Comparison of ENCODE assay signal across 26 mouse cellular contexts in genomic region chr12:95355151-95355550, GRCm38 (mm10).
DNase-seq lines count a peak whose midpoint lies in the region; ATAC-seq and TF ChIP-seq lines count a peak whose summit lies in the region.
"Had no signal": no experiment of that assay in that cellular context is flagged by ENCODE, and none has a peak within 500 bp of the region (broad histone marks: within the 10 kb centered on the region; RNA-seq: fewer than 3 reads in every experiment).

No protein-coding gene starts in this region.

- no peak for TF ChIP-seq CTCF in thymus, adult 2 months (IDR thresholded peaks at IDR 0.05; ENCODE audit: borderline replicate concordance, control insufficient read depth, extremely low read depth, insufficient read depth, low read length, poor library complexity)
- no peak for TF ChIP-seq CTCF in liver, postnatal 0 days (IDR thresholded peaks at IDR 0.05; ENCODE audit: low read depth)

- ATAC-seq in forebrain, embryonic 11.5 days (replicated peaks; ENCODE audit: low FRiP score): peak; percentile 58; the same call in 1 of the 2 replicates
- ATAC-seq in forebrain, embryonic 14.5 days: no peak
- ATAC-seq in midbrain, embryonic 14.5 days (ENCODE audit: low FRiP score, low TSS enrichment): no peak
- no peak for ATAC-seq in midbrain, embryonic 13.5 days
- ATAC-seq in embryonic facial prominence, embryonic 14.5 days (ENCODE audit: low read depth): no peak
- ATAC-seq in liver, postnatal 0 days: no peak
- ATAC-seq: CD4-positive, CD25-positive, alpha-beta regulatory T cell, adult 4 months had no signal

- H3K9ac ChIP-seq in forebrain, embryonic 11.5 days (ENCODE audit: low read length): no peak overlapping the region
- no peak overlapping the region for H3K9ac ChIP-seq in forebrain, embryonic 14.5 days (ENCODE audit: low read length)
- no peak overlapping the region for H3K9ac ChIP-seq in midbrain, embryonic 14.5 days (replicated peaks; ENCODE audit: low read length)
- no peak overlapping the region for H3K9ac ChIP-seq in midbrain, embryonic 13.5 days (replicated peaks)
- no peak overlapping the region for H3K9ac ChIP-seq in embryonic facial prominence, embryonic 14.5 days (ENCODE audit: low read depth, low read length)
- H3K9ac ChIP-seq in liver, postnatal 0 days (replicated peaks): no peak overlapping the region
- H3K9ac ChIP-seq: forebrain, embryonic 12.5 days; hindbrain, embryonic 15.5 days; kidney, embryonic 15.5 days; limb, embryonic 15.5 days; liver, embryonic 14.5 days; neural tube, embryonic 12.5 days; stomach, embryonic 15.5 days had no signal

- no peak overlapping the region for H3K27ac ChIP-seq in forebrain, embryonic 11.5 days (ENCODE audit: low read depth, low read length)
- no peak overlapping the region for H3K27ac ChIP-seq in forebrain, embryonic 14.5 days (ENCODE audit: low read depth, low read length)
- no peak overlapping the region for H3K27ac ChIP-seq in midbrain, embryonic 14.5 days (replicated peaks; ENCODE audit: low read depth, low read length)
- no peak overlapping the region for H3K27ac ChIP-seq in midbrain, embryonic 13.5 days
- H3K27ac ChIP-seq in embryonic facial prominence, embryonic 14.5 days (replicated peaks; ENCODE audit: low read depth, low read length): no peak overlapping the region
- H3K27ac ChIP-seq in thymus, adult 2 months (ENCODE audit: control insufficient read depth, insufficient read depth, low read length): no peak overlapping the region
- no peak overlapping the region for H3K27ac ChIP-seq in liver, postnatal 0 days (ENCODE audit: low read depth)
- H3K27ac ChIP-seq: forebrain, embryonic 12.5 days; hindbrain, embryonic 15.5 days; kidney, embryonic 15.5 days; limb, embryonic 15.5 days; liver, embryonic 14.5 days; macrophage; neural tube, embryonic 12.5 days; stomach, embryonic 15.5 days had no signal

- H3K9me3 ChIP-seq in forebrain, embryonic 11.5 days (ENCODE audit: control insufficient read depth, low read length): no peaks in the 10 kb centered on the region
- H3K9me3 ChIP-seq in forebrain, embryonic 14.5 days (replicated peaks; ENCODE audit: control insufficient read depth, low read length): no peaks in the 10 kb centered on the region
- H3K9me3 ChIP-seq in midbrain, embryonic 14.5 days (ENCODE audit: control insufficient read depth, low read length): no peaks in the 10 kb centered on the region
- no peaks in the 10 kb centered on the region for H3K9me3 ChIP-seq in midbrain, embryonic 13.5 days
- no peaks in the 10 kb centered on the region for H3K9me3 ChIP-seq in embryonic facial prominence, embryonic 14.5 days (ENCODE audit: control insufficient read depth, low read length)
- H3K9me3 ChIP-seq in liver, postnatal 0 days (ENCODE audit: low read length): no peaks in the 10 kb centered on the region
- H3K9me3 ChIP-seq: forebrain, embryonic 12.5 days; hindbrain, embryonic 15.5 days; kidney, embryonic 15.5 days; limb, embryonic 15.5 days; neural tube, embryonic 12.5 days; stomach, embryonic 15.5 days had no signal

- 14% methylated on average over 6 of the region's 6 CpGs for WGBS in forebrain, embryonic 11.5 days
- WGBS in forebrain, embryonic 14.5 days: 6% methylated on average over 6 of the region's 6 CpGs
- WGBS in midbrain, embryonic 14.5 days: 4% methylated on average over 6 of the region's 6 CpGs
- WGBS in midbrain, embryonic 13.5 days: 4% methylated on average over 6 of the region's 6 CpGs
- WGBS in embryonic facial prominence, embryonic 14.5 days: 15% methylated on average over 6 of the region's 6 CpGs
- 39% methylated on average over 6 of the region's 6 CpGs for WGBS in thymus, adult 2 months
- 50% methylated on average over 6 of the region's 6 CpGs for WGBS in liver, postnatal 0 days (ENCODE audit: insufficient replicate concordance)

- TF ChIP-seq EP300 in liver, postnatal 0 days (IDR thresholded peaks at IDR 0.05; ENCODE audit: low read depth): no peak

- no peak for DNase-seq in forebrain, embryonic 11.5 days (ENCODE audit: low spot score)
- DNase-seq in forebrain, embryonic 14.5 days (ENCODE audit: low spot score): no peak
- peak; percentile 30 for DNase-seq in midbrain, embryonic 14.5 days
- peak; percentile 35 for DNase-seq in embryonic facial prominence, embryonic 14.5 days (ENCODE audit: low spot score)
- DNase-seq in heart, postnatal 36 days: no peak
- DNase-seq in thymus, adult 2 months: no peak
- DNase-seq in liver, postnatal 0 days: no peak
- DNase-seq: adrenal gland, postnatal 25 days; cerebellum, adult 9-11 months; gastrocnemius, postnatal 36 days; heart, postnatal 4 days; kidney, adult 11 months; left cerebral cortex, postnatal 4 days; right cerebral cortex, adult 18-20 months; thymus, adult 18-20 months; thymus, postnatal 4 days had no signal

- H3K4me2 ChIP-seq in forebrain, embryonic 11.5 days (ENCODE audit: low read depth, low read length, severe bottlenecking): no peak overlapping the region
- no peak overlapping the region for H3K4me2 ChIP-seq in forebrain, embryonic 14.5 days (ENCODE audit: low read length)
- H3K4me2 ChIP-seq in midbrain, embryonic 14.5 days (ENCODE audit: low read length): no peak overlapping the region
- no peak overlapping the region for H3K4me2 ChIP-seq in midbrain, embryonic 13.5 days (replicated peaks)
- peak overlapping the region; percentile 0; the same call in 1 of the 2 replicates for H3K4me2 ChIP-seq in embryonic facial prominence, embryonic 14.5 days (ENCODE audit: low read depth, low read length)
- no peak overlapping the region for H3K4me2 ChIP-seq in liver, postnatal 0 days (ENCODE audit: low read depth, low read length)
- H3K4me2 ChIP-seq: forebrain, embryonic 12.5 days; hindbrain, embryonic 15.5 days; kidney, embryonic 15.5 days; limb, embryonic 15.5 days; neural tube, embryonic 12.5 days; stomach, embryonic 15.5 days had no signal

- H3K4me1 ChIP-seq in forebrain, embryonic 11.5 days (replicated peaks; ENCODE audit: control insufficient read depth, insufficient read depth, low read length): no peaks in the 10 kb centered on the region
- peaks cover 4% of the 10 kb centered on the region; the same call in 1 of the 2 replicates for H3K4me1 ChIP-seq in forebrain, embryonic 14.5 days (ENCODE audit: control insufficient read depth, insufficient read depth, low read length)
- H3K4me1 ChIP-seq in midbrain, embryonic 14.5 days (ENCODE audit: control insufficient read depth, insufficient read depth, low read length): peaks cover 6% of the 10 kb centered on the region; the same call in 1 of the 2 replicates
- H3K4me1 ChIP-seq in midbrain, embryonic 13.5 days (replicated peaks): peaks cover 6% of the 10 kb centered on the region; the same call in 1 of the 2 replicates
- H3K4me1 ChIP-seq in embryonic facial prominence, embryonic 14.5 days (ENCODE audit: control insufficient read depth, insufficient read depth, low read length): peaks cover 3% of the 10 kb centered on the region; the same call in 1 of the 2 replicates
- no peaks in the 10 kb centered on the region for H3K4me1 ChIP-seq in thymus, adult 2 months (replicated peaks; ENCODE audit: control insufficient read depth, insufficient read depth, low read length)
- no peaks in the 10 kb centered on the region for H3K4me1 ChIP-seq in liver, postnatal 0 days (ENCODE audit: insufficient read depth)
- H3K4me1 ChIP-seq: hindbrain, embryonic 15.5 days; kidney, embryonic 15.5 days; limb, embryonic 15.5 days; neural tube, embryonic 12.5 days; stomach, embryonic 15.5 days had no signal

- H3K27me3 ChIP-seq in forebrain, embryonic 11.5 days (ENCODE audit: control insufficient read depth, insufficient read depth, low read length): peaks cover 7% of the 10 kb centered on the region
- H3K27me3 ChIP-seq in forebrain, embryonic 14.5 days (replicated peaks; ENCODE audit: control insufficient read depth, insufficient read depth, low read length): no peaks in the 10 kb centered on the region
- peaks cover 4% of the 10 kb centered on the region; the same call in 1 of the 2 replicates for H3K27me3 ChIP-seq in midbrain, embryonic 14.5 days (ENCODE audit: control insufficient read depth, insufficient read depth, low read length)
- H3K27me3 ChIP-seq in midbrain, embryonic 13.5 days: peaks cover 18% of the 10 kb centered on the region
- H3K27me3 ChIP-seq in embryonic facial prominence, embryonic 14.5 days (replicated peaks; ENCODE audit: control insufficient read depth, insufficient read depth, low read length): no peaks in the 10 kb centered on the region
- no peaks in the 10 kb centered on the region for H3K27me3 ChIP-seq in thymus, adult 2 months (ENCODE audit: control insufficient read depth, insufficient read depth, low read length)
- no peaks in the 10 kb centered on the region for H3K27me3 ChIP-seq in liver, postnatal 0 days (ENCODE audit: insufficient read depth, low read length)
- H3K27me3 ChIP-seq: hindbrain, embryonic 15.5 days; kidney, embryonic 15.5 days; limb, embryonic 15.5 days; neural tube, embryonic 12.5 days; stomach, embryonic 15.5 days had no signal

- no peak overlapping the region for H3K4me3 ChIP-seq in forebrain, embryonic 11.5 days (ENCODE audit: low read depth, low read length)
- no peak overlapping the region for H3K4me3 ChIP-seq in forebrain, embryonic 14.5 days (ENCODE audit: low read depth, low read length)
- no peak overlapping the region for H3K4me3 ChIP-seq in midbrain, embryonic 14.5 days (replicated peaks; ENCODE audit: low read depth, low read length)
- no peak overlapping the region for H3K4me3 ChIP-seq in midbrain, embryonic 13.5 days (replicated peaks)
- H3K4me3 ChIP-seq in embryonic facial prominence, embryonic 14.5 days (ENCODE audit: low read depth, low read length): no peak overlapping the region
- H3K4me3 ChIP-seq in thymus, adult 2 months (ENCODE audit: control insufficient read depth, insufficient read depth, low read length): no peak overlapping the region
- H3K4me3 ChIP-seq in liver, postnatal 0 days (ENCODE audit: low read depth, low read length): no peak overlapping the region
- H3K4me3 ChIP-seq: forebrain, embryonic 12.5 days; hindbrain, embryonic 15.5 days; kidney, embryonic 15.5 days; limb, embryonic 15.5 days; neural tube, embryonic 12.5 days; stomach, embryonic 15.5 days had no signal

- no peak for TF ChIP-seq POLR2A in thymus, adult 2 months (IDR thresholded peaks at IDR 0.05; ENCODE audit: control insufficient read depth, extremely low read depth, insufficient read depth, low read length, poor library complexity)

- intact Hi-C loops in heart, postnatal 36 days (cut with DNase I): no loop called here

- H3K36me3 ChIP-seq in forebrain, embryonic 11.5 days (ENCODE audit: control insufficient read depth, insufficient read depth, low read length): no peaks in the 10 kb centered on the region
- no peaks in the 10 kb centered on the region for H3K36me3 ChIP-seq in forebrain, embryonic 14.5 days (ENCODE audit: control insufficient read depth, insufficient read depth, low read length)
- no peaks in the 10 kb centered on the region for H3K36me3 ChIP-seq in midbrain, embryonic 14.5 days (ENCODE audit: control insufficient read depth, insufficient read depth, low read length)
- H3K36me3 ChIP-seq in midbrain, embryonic 13.5 days: no peaks in the 10 kb centered on the region
- no peaks in the 10 kb centered on the region for H3K36me3 ChIP-seq in embryonic facial prominence, embryonic 14.5 days (ENCODE audit: control insufficient read depth, insufficient read depth, low read length)
- H3K36me3 ChIP-seq in thymus, adult 2 months (ENCODE audit: control insufficient read depth, insufficient read depth, low read length): no peaks in the 10 kb centered on the region
- H3K36me3 ChIP-seq in liver, postnatal 0 days (replicated peaks; ENCODE audit: insufficient read depth, low read length): no peaks in the 10 kb centered on the region
- H3K36me3 ChIP-seq: forebrain, embryonic 12.5 days; hindbrain, embryonic 15.5 days; kidney, embryonic 15.5 days; limb, embryonic 15.5 days; neural tube, embryonic 12.5 days; stomach, embryonic 15.5 days had no signal

Comparison
In these comparisons a context has a peak if more than half of its experiments do, and no peak if none do; other contexts are left out.
1. DNase-seq: peak in midbrain, embryonic 14.5 days (single experiment) and embryonic facial prominence, embryonic 14.5 days (single experiment); none in forebrain, embryonic 11.5 days (single experiment), forebrain, embryonic 14.5 days (single experiment), heart, postnatal 36 days (0 of 2), thymus, adult 2 months (single experiment) and liver, postnatal 0 days (single experiment).